Mouse (Mus musculus): Measurements from ENCODE around the gene Rhox2c. TPM values are rescaled to one million over a fixed set of nuclear protein-coding genes. Genes with fewer than 3 reads are reported as not detected.
"Not testable (repeated sequence)": the region's sequence is repeated elsewhere in the genome, so short reads cannot be mapped to it uniquely, and the experiment has no call there.

The Rhox2c gene
- total RNA-seq (2022): under 1 TPM in 1 of 4 experiments, not detected in 3; 0.85 TPM

GRCm38 (mm10) chrX:37453380-37453779 is at the start of gene Rhox2c:
Gene Rhox2c, plus strand, starts transcription at chrX:37453680.
- DNase-seq (ENCODE audit: low spot score): not testable (repeated sequence)

- DNase-seq (ENCODE audit: low spot score): not testable (repeated sequence)
Observed at GRCm38 (mm10) chrX:37411767-37412166, 41.7 kb upstream of the Rhox2c start, which contains the start of gene Rhox2b. Gene Rhox2b, plus strand, starts transcription at chrX:37412067.

GRCm38 (mm10) chrX:37432194-37432593 is 21.3 kb upstream of the Rhox2c start, which contains the start of gene Rhox4b:
Gene Rhox4b, plus strand, starts transcription at chrX:37432494.
- DNase-seq (ENCODE audit: low spot score): not testable (repeated sequence)

- not testable (repeated sequence) for DNase-seq (ENCODE audit: low spot score)
Observed at GRCm38 (mm10) chrX:37458285-37458684, 4.8 kb downstream of the Rhox2c start, which contains the start of gene Rhox3c. Gene Rhox3c, plus strand, starts transcription at chrX:37458585.

DNA sequence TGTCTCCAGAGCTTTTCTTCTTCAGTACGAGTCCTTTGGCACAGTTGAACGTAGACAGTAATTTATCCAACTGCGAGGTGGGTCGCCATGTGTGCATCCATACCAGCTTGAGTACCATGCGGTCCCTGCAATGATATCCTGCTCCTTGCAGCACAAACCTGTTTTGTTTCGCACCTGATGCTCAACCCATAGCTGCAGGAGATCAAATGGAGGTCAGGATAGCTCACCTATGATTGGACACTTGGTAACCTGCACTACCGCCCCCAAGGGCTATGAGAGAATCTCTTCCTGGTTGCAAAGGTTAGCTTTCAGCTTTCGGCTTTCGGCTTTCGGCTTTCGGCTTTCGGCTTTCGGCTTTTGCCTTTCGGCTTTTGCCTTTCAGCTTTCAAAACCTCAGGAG is 26.6 kb downstream of the Rhox2c start, which contains the start of gene Rhox4c:
Gene Rhox4c (plus strand): TSS at position 301 of the 400 bp plus-strand sequence.
- DNase-seq (ENCODE audit: low spot score): not testable (repeated sequence)

GRCm38 (mm10) chrX:37514059-37514458 is 60.6 kb downstream of the Rhox2c start, which contains the start of gene Rhox4d:
Gene Rhox4d, plus strand, starts transcription at chrX:37514359.
- DNase-seq (ENCODE audit: low spot score): not testable (repeated sequence)

Other genes with a start within 250 kb of the Rhox2c start
- not detected for gene Gm9, start 242.6 kb upstream of the Rhox2c start, total RNA-seq (2022)
- gene Rhox1, start 231.4 kb upstream of the Rhox2c start, total RNA-seq (2022): not detected
- gene Rhox2a, start 208.7 kb upstream of the Rhox2c start, total RNA-seq (2022): not detected
- not detected for gene Rhox3a, start 203.8 kb upstream of the Rhox2c start, total RNA-seq (2022)
- gene Rhox4a, start 188.3 kb upstream of the Rhox2c start, total RNA-seq (2022): not detected
- gene Rhox3a2, start 73.7 kb upstream of the Rhox2c start, total RNA-seq (2022): not detected
- not detected for gene Rhox4a2, start 62.8 kb upstream of the Rhox2c start, total RNA-seq (2022)
- not detected for gene Rhox2b, start 41.6 kb upstream of the Rhox2c start, total RNA-seq (2022)
- not detected for gene Rhox4b, start 21.2 kb upstream of the Rhox2c start, total RNA-seq (2022)
- not detected for gene Rhox3c, start 4.9 kb downstream of the Rhox2c start, total RNA-seq (2022)
- not detected for gene Rhox4c, start 26.7 kb downstream of the Rhox2c start, total RNA-seq (2022)
- not detected for gene Rhox2d, start 39.7 kb downstream of the Rhox2c start, total RNA-seq (2022)
- gene Rhox4d, start 60.7 kb downstream of the Rhox2c start, total RNA-seq (2022): not detected
- gene Rhox2e, start 76.8 kb downstream of the Rhox2c start, total RNA-seq (2022): not detected
- not detected for gene Rhox3e, start 88.3 kb downstream of the Rhox2c start, total RNA-seq (2022)
- not detected for gene Rhox4e, start 103.7 kb downstream of the Rhox2c start, total RNA-seq (2022)
- gene Rhox2f, start 117.7 kb downstream of the Rhox2c start, total RNA-seq (2022): not detected
- gene Rhox3f, start 127.3 kb downstream of the Rhox2c start, total RNA-seq (2022): not detected
- gene Rhox4f, start 154.0 kb downstream of the Rhox2c start, total RNA-seq (2022): not detected
- not detected for gene Rhox3g, start 174.9 kb downstream of the Rhox2c start, total RNA-seq (2022)
- gene Rhox2g, start 189.8 kb downstream of the Rhox2c start, total RNA-seq (2022): not detected
- not detected for gene Rhox4g, start 197.6 kb downstream of the Rhox2c start, total RNA-seq (2022)
- gene Rhox3h, start 215.1 kb downstream of the Rhox2c start, total RNA-seq (2022): not detected
- under 1 TPM in 2 of 4 experiments, not detected in 2; 0.63 to 0.72 TPM for gene Rhox2h, start 219.6 kb downstream of the Rhox2c start, total RNA-seq (2022)

Data from heart, adult 8-10 months (tissue).